Mouse (Mus musculus): ENCODE results near the gene Nfkbiz. TPM values are rescaled to one million over a fixed set of nuclear protein-coding genes. Genes with fewer than 3 reads are reported as not detected.

The Nfkbiz gene
- total RNA-seq, 2 experiments from 2014 or later = 3.4 to 16.2 TPM

GRCm38 (mm10) chr16:55809779-55810514, 28.8 kb downstream of the Nfkbiz start:
- ATAC-seq (replicated peaks; ENCODE audit: poor library complexity, severe bottlenecking) = no peak

GRCm38 (mm10) chr16:55809345-55809744, 29.4 kb downstream of the Nfkbiz start:
- ATAC-seq (replicated peaks; ENCODE audit: poor library complexity, severe bottlenecking) = 0 out of 2 replicates have a peak, but pooled peaks have one; percentile 6

GRCm38 (mm10) chr16:55807505-55807932, 31.2 kb downstream of the Nfkbiz start:
- peak; percentile 43 for ATAC-seq (replicated peaks; ENCODE audit: poor library complexity, severe bottlenecking)

- no peak for ATAC-seq (replicated peaks; ENCODE audit: poor library complexity, severe bottlenecking)
Measured at GRCm38 (mm10) chr16:55804799-55805198, 33.9 kb downstream of the Nfkbiz start.

- peak; percentile 33; the same call in 1 of the 2 replicates for ATAC-seq (replicated peaks; ENCODE audit: poor library complexity, severe bottlenecking)
Measured at GRCm38 (mm10) chr16:55801629-55802028, 37.1 kb downstream of the Nfkbiz start.

GRCm38 (mm10) chr16:55798845-55799244, 39.9 kb downstream of the Nfkbiz start:
- peak; percentile 93 for ATAC-seq (replicated peaks; ENCODE audit: poor library complexity, severe bottlenecking)

- ATAC-seq (replicated peaks; ENCODE audit: poor library complexity, severe bottlenecking) = peak; percentile 86
Measured at GRCm38 (mm10) chr16:55790326-55790725, 48.4 kb downstream of the Nfkbiz start.

GRCm38 (mm10) chr16:55789291-55789690, 49.4 kb downstream of the Nfkbiz start:
- no peak for ATAC-seq (replicated peaks; ENCODE audit: poor library complexity, severe bottlenecking)

GRCm38 (mm10) chr16:55788671-55789070, 50.0 kb downstream of the Nfkbiz start:
- ATAC-seq (replicated peaks; ENCODE audit: poor library complexity, severe bottlenecking) = peak; percentile 41

GRCm38 (mm10) chr16:55787385-55788072, 51.2 kb downstream of the Nfkbiz start:
- 0 out of 2 replicates have a peak, but pooled peaks have one; percentile 13 for ATAC-seq (replicated peaks; ENCODE audit: poor library complexity, severe bottlenecking)

- ATAC-seq (replicated peaks; ENCODE audit: poor library complexity, severe bottlenecking) = no peak
Measured at GRCm38 (mm10) chr16:55784379-55784778, 54.3 kb downstream of the Nfkbiz start.

- ATAC-seq (replicated peaks; ENCODE audit: poor library complexity, severe bottlenecking) = no peak
Measured at GRCm38 (mm10) chr16:55783923-55784322, 54.8 kb downstream of the Nfkbiz start.

- ATAC-seq (replicated peaks; ENCODE audit: poor library complexity, severe bottlenecking) = no peak
Measured at GRCm38 (mm10) chr16:55782911-55783310, 55.8 kb downstream of the Nfkbiz start.

GRCm38 (mm10) chr16:55781809-55782208, 56.9 kb downstream of the Nfkbiz start:
- ATAC-seq (replicated peaks; ENCODE audit: poor library complexity, severe bottlenecking) = peak; percentile 83

GRCm38 (mm10) chr16:55780958-55781558, 57.6 kb downstream of the Nfkbiz start:
- ATAC-seq (replicated peaks; ENCODE audit: poor library complexity, severe bottlenecking) = peak; percentile 68

- peak; percentile 34; the same call in 1 of the 2 replicates for ATAC-seq (replicated peaks; ENCODE audit: poor library complexity, severe bottlenecking)
Measured at GRCm38 (mm10) chr16:55776329-55776728, 62.4 kb downstream of the Nfkbiz start.

GRCm38 (mm10) chr16:55770247-55770646, 68.5 kb downstream of the Nfkbiz start:
- no peak for ATAC-seq (replicated peaks; ENCODE audit: poor library complexity, severe bottlenecking)

All from granulocyte monocyte progenitor cell, adult 5-6 weeks (primary cell).